Mouse (Mus musculus) E14TG2a.4 (cell line): Measurements from ENCODE around the gene Cox6b1.

Experiments
- H3K27me3 ChIP-seq: 2 replicates; pipeline ENCODE4 v1.6.1; 2014; ENCODE audit warnings: low read length, control low read depth; ENCODE audit not compliant: insufficient read depth
- H3K36me3 ChIP-seq: 2 replicates; pipeline ENCODE4 v1.6.1; 2014; ENCODE audit warnings: low read length, control low read depth; ENCODE audit not compliant: insufficient read depth
- H3K4me1 ChIP-seq: replicated peaks from 2 replicates; pipeline ENCODE4 v1.6.1; 2014; ENCODE audit warnings: low read depth, low read length, control low read depth
- H3K4me3 ChIP-seq: replicated peaks from 2 replicates; pipeline ENCODE4 v1.5.1; 2014; ENCODE audit warnings: mild to moderate bottlenecking, low read length
- H3K9me3 ChIP-seq: 2 replicates; pipeline ENCODE4 v1.6.1; 2014; ENCODE audit warnings: low read length, control low read depth
- CTCF ChIP-seq: conservative IDR thresholded peaks from 2 replicates; pipeline ENCODE4 v1.5.1; 2014; ENCODE audit warnings: low read length
- NANOG ChIP-seq: IDR thresholded peaks from 2 replicates; pipeline ENCODE4 v1.6.1; 2014; ENCODE audit warnings: borderline replicate concordance, low read length, mixed read lengths
- POU5F1 ChIP-seq: IDR thresholded peaks from 2 replicates; pipeline ENCODE4 v1.6.1; 2014; ENCODE audit warnings: low read length, borderline replicate concordance

The Cox6b1 gene

DNA sequence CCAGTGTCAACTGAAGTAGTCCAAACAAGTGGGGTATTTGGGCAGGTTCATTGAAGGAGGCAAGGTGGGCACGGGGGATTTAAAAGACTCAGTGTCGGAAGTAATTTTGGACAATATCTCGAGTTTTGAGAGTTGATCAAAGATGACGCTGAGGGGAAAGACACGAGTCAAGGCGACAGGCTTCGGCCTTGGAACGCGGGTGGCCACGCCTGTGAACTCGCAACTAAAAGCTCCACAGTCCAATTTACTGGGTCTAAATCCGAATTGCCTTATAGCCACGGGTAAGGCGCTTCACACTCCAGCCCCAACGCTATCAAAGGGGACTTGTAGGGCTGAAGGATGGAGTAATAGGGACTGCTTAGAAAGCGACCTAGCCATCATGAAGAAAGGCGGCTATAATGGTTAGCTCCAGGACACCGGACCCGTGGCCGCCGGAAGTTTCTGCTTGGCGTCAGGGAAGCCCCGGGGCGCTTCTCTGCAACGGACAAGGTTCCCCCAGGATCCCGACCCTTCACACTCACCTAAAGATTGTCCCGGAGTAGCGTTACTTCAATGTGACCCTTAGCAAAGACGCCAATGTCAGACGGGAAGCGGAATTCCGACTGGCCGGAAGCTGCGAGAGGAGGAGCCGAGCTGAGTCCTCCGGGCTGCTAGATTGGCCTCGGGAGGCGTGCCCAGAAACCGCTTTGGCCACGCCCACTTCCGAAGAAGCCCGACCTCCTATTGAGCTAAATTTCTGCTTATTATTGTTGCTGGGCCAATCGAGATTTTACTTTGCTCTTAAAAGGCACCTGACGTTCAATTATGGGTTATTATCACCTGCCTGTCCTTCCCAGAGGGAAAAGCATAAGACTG, at the start of gene Cox6b1:
Gene Cox6b1 (minus strand): TSS at position 622 of the 855 bp plus-strand sequence.
- peak within 1 kb of the TSS; percentile 96 for H3K4me3 ChIP-seq
- TF ChIP-seq POU5F1 (no peak), CTCF (no peak), NANOG (no peak)
- peaks cover 55% of the 10 kb centered on the region for H3K4me1 ChIP-seq
- peaks cover 39% of the 10 kb centered on the region for H3K36me3 ChIP-seq
- no peaks in the 10 kb centered on the region for H3K9me3 ChIP-seq
- H3K27me3 ChIP-seq = no peaks in the 10 kb centered on the region

DNA sequence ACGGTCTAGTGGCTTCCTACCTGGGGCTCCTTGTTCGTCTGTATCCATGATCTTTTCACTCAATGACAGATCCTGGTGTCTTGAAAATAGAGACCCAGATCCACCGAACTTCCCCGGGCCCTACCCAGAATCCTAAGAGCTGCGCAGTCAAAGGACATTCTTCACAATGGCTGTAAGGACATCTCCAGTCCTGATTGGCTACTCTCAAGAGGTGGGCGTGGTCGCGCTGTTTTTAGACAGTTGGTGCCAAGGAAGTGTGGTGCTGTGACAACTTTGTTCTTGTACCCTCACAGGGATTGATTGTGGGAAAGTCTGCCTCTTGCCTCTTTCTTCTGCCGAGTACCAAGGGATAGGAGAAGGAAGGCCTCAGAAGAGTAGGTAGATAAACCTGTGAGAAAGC, 45.5 kb upstream of the Cox6b1 start, which contains the start of gene Pmis2:
Gene Pmis2 (minus strand): TSS at position 126 of the 400 bp plus-strand sequence.
- Histone ChIP-seq H3K36me3 (no peaks in the 10 kb centered on the region), H3K27me3 (peaks cover 9% of the 10 kb centered on the region; the same call in 1 of the 2 replicates), H3K4me3 (peak within 1 kb of the TSS; percentile 47), H3K9me3 (no peaks in the 10 kb centered on the region), H3K4me1 (peaks cover 14% of the 10 kb centered on the region)
- TF ChIP-seq POU5F1 (no peak), CTCF (no peak), NANOG (no peak)

DNA sequence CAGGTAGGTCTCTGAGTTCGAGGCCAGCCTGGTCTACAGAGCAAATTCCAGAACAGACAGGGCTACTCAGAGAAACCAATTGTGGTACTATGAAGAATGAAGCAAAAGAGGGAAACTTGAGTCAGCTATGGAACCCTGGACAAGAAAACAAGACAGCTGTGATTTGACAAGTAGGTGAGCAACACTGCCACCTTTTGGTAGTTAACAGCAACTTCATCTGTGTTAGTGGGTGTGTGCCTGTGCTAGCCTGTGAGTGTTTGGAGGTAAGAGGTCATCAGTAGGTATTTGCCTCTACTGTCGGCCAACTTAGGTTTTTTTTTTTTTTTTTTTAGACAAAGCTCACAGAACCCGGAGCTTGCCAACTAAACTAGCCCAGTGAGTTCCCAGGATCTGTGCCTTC, 43.3 kb upstream of the Cox6b1 start:
- TF ChIP-seq CTCF (peak; percentile 77), POU5F1 (no peak)
- Histone ChIP-seq H3K4me3 (no peak overlapping the region), H3K27me3 (no peaks in the 10 kb centered on the region), H3K36me3 (no peaks in the 10 kb centered on the region), H3K9me3 (no peaks in the 10 kb centered on the region), H3K4me1 (peaks cover 25% of the 10 kb centered on the region)

DNA sequence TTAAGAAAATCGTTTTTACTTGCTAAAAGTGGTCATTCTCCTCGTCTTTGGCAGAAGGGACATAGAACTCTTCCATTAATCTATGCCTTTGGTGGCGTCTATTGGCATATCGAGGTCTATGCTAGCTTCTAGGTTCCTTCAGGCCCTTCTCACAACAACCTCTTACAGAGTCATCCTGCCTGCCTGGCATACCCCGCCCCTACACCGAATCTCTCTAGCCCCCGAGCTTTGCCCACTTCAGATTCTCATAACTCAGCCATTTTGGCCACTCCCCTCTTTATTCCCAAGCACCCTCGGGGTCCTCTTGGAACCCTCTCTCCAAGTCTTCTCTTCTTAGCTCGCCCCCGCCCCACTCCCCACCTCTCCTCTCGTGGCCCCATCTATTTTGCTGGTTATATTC, 39.4 kb upstream of the Cox6b1 start:
- Histone ChIP-seq H3K27me3 (no peaks in the 10 kb centered on the region), H3K36me3 (peaks cover 31% of the 10 kb centered on the region), H3K4me3 (peak overlapping the region; percentile 89), H3K9me3 (no peaks in the 10 kb centered on the region), H3K4me1 (peaks cover 16% of the 10 kb centered on the region)
- no peak for TF ChIP-seq POU5F1
- no peak for TF ChIP-seq NANOG
- TF ChIP-seq CTCF = no peak

DNA sequence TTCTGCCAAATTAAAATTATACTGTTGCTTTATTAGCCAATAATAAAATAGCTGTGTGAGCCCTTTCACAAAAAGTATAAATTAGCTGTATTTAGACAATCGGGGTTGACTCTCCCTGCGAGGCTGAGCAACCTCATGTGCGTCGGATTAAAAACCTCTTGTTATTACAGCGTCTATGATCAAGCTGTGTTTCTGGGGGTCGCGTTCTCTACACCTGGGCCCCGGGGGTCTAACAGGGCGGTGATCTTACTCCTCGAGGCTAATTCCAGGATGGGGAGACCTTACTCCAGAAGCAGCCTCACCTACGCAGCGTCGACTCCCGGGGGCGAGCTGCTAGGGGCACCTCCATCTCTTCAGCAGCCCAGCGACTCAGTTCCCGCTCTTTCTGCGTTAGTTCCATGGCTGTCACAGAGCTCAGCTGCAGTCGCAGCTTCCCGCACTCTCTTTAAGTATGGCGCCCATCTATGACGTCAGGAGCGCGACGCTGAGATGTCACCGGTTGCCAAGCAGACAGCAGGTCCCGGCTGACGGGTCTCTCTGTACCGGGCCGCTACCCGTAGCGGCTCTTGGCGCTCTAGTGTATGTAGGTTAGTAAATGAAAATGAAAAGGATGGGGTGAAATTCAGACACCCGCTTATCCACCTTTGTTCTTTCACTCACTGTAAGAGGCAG, 38.7 kb upstream of the Cox6b1 start, which contains the start of gene Haus5:
Gene Haus5 (minus strand): TSS at position 466 of the 672 bp plus-strand sequence.
- Histone ChIP-seq H3K36me3 (peaks cover 37% of the 10 kb centered on the region), H3K9me3 (no peaks in the 10 kb centered on the region), H3K27me3 (no peaks in the 10 kb centered on the region), H3K4me3 (peak within 1 kb of the TSS; percentile 89), H3K4me1 (peaks cover 16% of the 10 kb centered on the region)
- TF ChIP-seq NANOG (no peak), CTCF (no peak), POU5F1 (no peak)

DNA sequence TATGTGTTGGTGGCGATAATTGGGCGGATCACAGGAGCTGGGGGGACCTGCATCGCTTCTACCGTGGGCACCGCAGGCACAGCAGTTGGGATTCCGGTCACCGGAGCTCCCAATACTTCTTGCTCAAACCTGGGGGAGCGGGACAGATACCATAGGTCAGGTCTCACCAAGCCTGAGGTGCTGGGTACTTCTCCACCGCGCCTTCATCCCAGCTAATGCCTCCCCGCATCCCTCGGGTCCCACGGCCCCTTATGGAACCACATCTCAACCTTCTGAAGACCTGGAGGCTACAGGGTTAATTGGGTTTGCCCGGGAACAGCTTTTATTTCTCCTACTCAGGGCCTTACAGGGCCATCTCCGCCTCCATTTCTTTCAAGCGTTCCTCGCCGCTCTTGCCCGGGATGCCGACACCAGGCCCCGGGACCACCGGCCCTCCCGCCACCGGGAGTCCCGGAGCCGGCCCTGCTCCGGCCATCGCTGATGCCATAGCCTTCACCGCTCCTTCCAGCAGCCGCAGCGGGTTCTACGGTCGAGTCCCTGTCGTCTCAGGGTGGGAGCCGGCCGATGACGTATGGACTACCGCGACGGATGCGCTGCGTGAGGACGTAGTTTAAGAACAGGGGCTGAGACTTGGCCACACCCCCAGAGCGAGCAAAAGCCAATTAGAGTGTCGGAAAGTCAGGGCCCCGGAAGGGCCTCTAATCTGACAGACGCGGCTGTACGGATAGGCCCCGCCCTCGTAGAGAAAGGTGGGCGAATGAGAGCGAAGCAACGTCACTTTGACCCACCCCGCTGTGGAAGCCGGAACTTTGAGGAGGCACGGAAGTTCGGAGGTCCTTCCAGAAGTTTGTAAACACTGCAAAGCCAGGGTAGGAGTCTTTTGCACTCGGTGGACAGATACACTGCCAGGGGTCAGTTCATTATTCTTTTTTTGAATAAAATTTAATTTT, 23.9 kb upstream of the Cox6b1 start, which contains the start of gene Rbm42:
Gene Rbm42 (minus strand): TSS at position 727 of the 950 bp plus-strand sequence.
- Histone ChIP-seq H3K36me3 (peaks cover 73% of the 10 kb centered on the region), H3K4me1 (peaks cover 20% of the 10 kb centered on the region), H3K9me3 (no peaks in the 10 kb centered on the region), H3K27me3 (no peaks in the 10 kb centered on the region), H3K4me3 (peak within 1 kb of the TSS; percentile 100)
- TF ChIP-seq POU5F1 (no peak), NANOG (no peak), CTCF (no peak)

DNA sequence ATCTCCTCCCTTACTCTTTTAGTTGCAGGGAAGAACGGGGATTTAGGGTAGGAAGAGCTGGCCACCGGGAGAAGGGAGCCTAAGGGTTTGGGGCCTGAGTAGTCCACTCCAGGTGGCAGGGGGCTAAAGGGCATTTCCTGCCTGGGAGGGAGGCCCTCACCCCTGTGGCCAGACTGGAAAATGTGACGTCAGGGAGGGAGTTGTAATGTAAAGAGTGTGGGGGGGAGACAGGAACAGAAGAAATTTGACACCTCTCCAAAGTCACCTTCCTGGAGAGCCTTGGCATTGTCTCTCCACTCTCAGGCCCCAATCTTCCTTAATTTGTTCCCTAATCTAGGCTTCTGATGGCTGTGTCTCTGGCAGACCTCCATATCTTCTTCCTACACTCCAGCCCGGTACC, 13.1 kb upstream of the Cox6b1 start:
- peak overlapping the region; percentile 29; the same call in 1 of the 2 replicates for H3K4me3 ChIP-seq
- H3K27me3 ChIP-seq = peaks cover 26% of the 10 kb centered on the region
- no peaks in the 10 kb centered on the region for H3K9me3 ChIP-seq
- TF ChIP-seq POU5F1 = no peak
- H3K36me3 ChIP-seq = peaks cover 46% of the 10 kb centered on the region
- H3K4me1 ChIP-seq = peaks cover 48% of the 10 kb centered on the region

DNA sequence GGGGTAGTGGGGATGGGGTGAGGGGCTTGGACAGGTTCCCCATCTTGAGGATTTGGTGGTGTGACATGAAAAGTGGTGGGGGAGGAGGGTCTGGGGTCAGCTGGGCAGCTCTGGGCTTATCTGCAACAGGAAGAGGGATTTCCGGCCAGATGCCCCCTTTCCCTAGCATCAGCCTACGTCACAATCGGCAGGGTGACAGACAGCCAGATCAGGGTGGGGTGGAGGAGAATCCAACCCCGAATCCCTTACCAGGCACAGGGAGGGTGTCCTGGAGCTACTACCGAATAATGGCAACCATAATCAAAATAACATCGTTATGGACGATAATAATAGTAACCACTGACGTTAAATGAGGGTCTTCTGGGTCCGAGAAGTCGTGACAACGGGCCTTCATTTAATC, 10.4 kb upstream of the Cox6b1 start:
- TF ChIP-seq POU5F1 (no peak), NANOG (no peak), CTCF (no peak)
- H3K4me3 ChIP-seq = no peak overlapping the region
- H3K4me1 ChIP-seq = peaks cover 62% of the 10 kb centered on the region
- no peaks in the 10 kb centered on the region for H3K9me3 ChIP-seq
- peaks cover 51% of the 10 kb centered on the region for H3K27me3 ChIP-seq
- H3K36me3 ChIP-seq = peaks cover 19% of the 10 kb centered on the region
